Mouse (Mus musculus): ENCODE results near the gene Sf3b3.

- TF ChIP-seq CTCF (IDR thresholded peaks at IDR 0.05; ENCODE audit: low read depth, low read length) (no peak), POLR2AphosphoS5 (IDR thresholded peaks at IDR 0.05; ENCODE audit: insufficient replicate concordance, low read depth, low read length) (no peak), TAL1 (conservative IDR thresholded peaks at IDR 0.05; ENCODE audit: low read depth, low read length) (no peak)
Observed at GRCm38 (mm10) chr8:110847645-110848495, 1.3 kb upstream of the Sf3b3 start.

All from G1E (cell line).